Mouse (Mus musculus) cerebellum, adult 2 months (tissue): ENCODE measurements around the gene Tprg. TPM values are rescaled to one million over a fixed set of nuclear protein-coding genes. Genes with fewer than 3 reads are reported as not detected.

Experiments used
- DNase-seq, 2 experiments: peaks; one replicate each; pipeline ENCODE4 v3.0.0; 2021
- H3K27ac ChIP-seq: fragments of 200-500 bp; 2 replicates; pipeline ENCODE4 v1.5.1; 2012; ENCODE audit warnings: low read length, control low read depth, inconsistent platforms; ENCODE audit not compliant: insufficient read depth
- H3K27me3 ChIP-seq: fragments of 200-500 bp; 2 replicates; pipeline ENCODE4 v1.6.1; 2012; ENCODE audit warnings: inconsistent platforms, mild to moderate bottlenecking, low read length, moderate library complexity; ENCODE audit not compliant: control insufficient read depth, insufficient read depth
- H3K4me1 ChIP-seq: fragments of 200-500 bp; 2 replicates; pipeline ENCODE4 v1.6.1; 2011; ENCODE audit warnings: low read length; ENCODE audit not compliant: control insufficient read depth, insufficient read depth
- H3K4me3 ChIP-seq: fragments of 200-500 bp; replicated peaks from 2 replicates; pipeline ENCODE3; 2011; ENCODE audit warnings: mild to moderate bottlenecking, low read depth, low read length, control low read depth; ENCODE audit not compliant: insufficient read depth
- CTCF ChIP-seq: fragments of 200-500 bp; IDR thresholded peaks from 2 replicates; pipeline ENCODE4 v1.5.1; 2011; ENCODE audit warnings: low read depth, mild to moderate bottlenecking, control low read depth, low read length, moderate library complexity, borderline replicate concordance; ENCODE audit not compliant: insufficient read depth
- POLR2A ChIP-seq: fragments of 200-500 bp; IDR thresholded peaks from 2 replicates; pipeline ENCODE4 v1.6.1; 2011; ENCODE audit warnings: low read length, control low read depth, borderline replicate concordance; ENCODE audit not compliant: insufficient read depth
- WGBS: fragments of 180-500 bp; shearing (Covaris S2); methylation state at CpG from one replicate; pipeline ENCODE4 v1.1.7; 2018; 5-methylcytosine and 5-hydroxymethylcytosine counted together
- polyA plus RNA-seq: library from polyadenylated mRNA; depleted of rRNA; stranded (reverse); fragments of >200 nt; gene quantifications from 2 replicates; pipeline ENCODE4 v1.2.3, GENCODE M21; 2012

Gene Tprg
- polyA plus RNA-seq, 1 experiment: 0.15 TPM

GRCm38 (mm10) chr16:25385498-25386192 is 99.0 kb downstream of the Tprg start:
- Histone ChIP-seq H3K27me3 (no peaks in the 10 kb centered on the region), H3K27ac (no peak overlapping the region), H3K4me1 (no peaks in the 10 kb centered on the region), H3K4me3 (no peak overlapping the region)
- no peak for TF ChIP-seq CTCF
- no peak for TF ChIP-seq POLR2A
- 57% methylated on average over 6 of the region's 6 CpGs for WGBS
- DNase-seq: no peak

GRCm38 (mm10) chr16:25394676-25395075 is 108.1 kb downstream of the Tprg start:
- H3K27me3 ChIP-seq: no peaks in the 10 kb centered on the region
- H3K4me3 ChIP-seq: no peak overlapping the region
- DNase-seq: no peak
- no peaks in the 10 kb centered on the region for H3K4me1 ChIP-seq
- WGBS: 14% methylated on average over 1 of the region's 1 CpGs
- no peak for TF ChIP-seq POLR2A
- TF ChIP-seq CTCF: no peak
- H3K27ac ChIP-seq: no peak overlapping the region

DNA sequence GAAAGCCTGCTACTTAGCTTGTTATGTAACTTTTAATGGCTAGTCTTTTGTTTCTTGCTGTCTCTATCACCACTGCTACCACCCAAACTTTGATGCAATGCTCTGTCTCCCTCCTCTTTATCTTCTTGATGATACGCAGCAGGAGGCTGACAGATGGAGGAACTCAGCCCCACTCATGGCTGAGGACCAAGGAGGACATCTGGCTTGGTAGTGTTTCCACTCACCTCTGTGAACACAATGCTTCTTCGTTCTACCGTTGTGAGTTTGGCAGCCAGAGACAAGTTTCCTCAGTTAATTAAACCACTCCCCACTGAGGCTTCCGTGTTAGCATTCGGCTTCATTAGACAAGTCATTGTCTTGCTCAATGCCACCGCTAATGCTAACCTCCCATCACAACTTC is 117.5 kb downstream of the Tprg start:
- Histone ChIP-seq H3K4me3 (no peak overlapping the region), H3K27ac (no peak overlapping the region), H3K27me3 (no peaks in the 10 kb centered on the region), H3K4me1 (no peaks in the 10 kb centered on the region)
- peak in 1 of 2 experiments; percentile 13 for DNase-seq
- WGBS: 10% methylated on average over 6 of the region's 6 CpGs
- TF ChIP-seq POLR2A (no peak), CTCF (no peak)

DNA sequence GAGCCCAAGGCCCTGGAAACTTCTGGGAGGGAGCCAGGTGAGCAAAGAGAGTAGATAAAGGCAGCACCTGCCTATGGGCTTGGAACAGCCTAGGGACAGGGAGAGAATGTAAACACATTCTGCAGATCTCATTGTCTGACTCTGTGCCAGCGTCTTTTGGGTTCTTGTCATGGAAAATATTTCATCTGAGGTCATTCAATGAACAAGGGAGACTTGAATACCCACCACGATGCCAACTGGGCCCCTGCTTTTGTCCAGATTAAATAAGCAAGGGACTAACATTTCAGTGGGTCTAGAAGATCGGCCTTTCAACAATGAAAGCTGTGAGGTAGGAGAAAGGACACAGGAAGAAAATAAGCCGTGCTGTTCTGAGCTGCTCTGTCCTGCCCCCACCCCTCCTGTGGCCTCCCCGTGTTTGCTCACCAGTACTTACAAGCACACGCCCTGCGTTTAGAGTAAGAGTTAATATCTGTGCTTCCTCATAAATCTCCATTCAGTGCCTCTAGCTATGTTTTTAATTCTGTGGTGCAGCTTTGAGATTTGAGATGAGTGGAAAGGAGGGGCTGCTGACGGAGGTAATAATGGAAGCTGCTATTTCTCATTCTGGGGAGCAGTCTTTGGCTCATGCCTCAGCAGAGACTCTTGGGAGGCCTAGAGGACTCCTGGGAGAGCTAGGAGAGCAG is 120.7 kb downstream of the Tprg start:
- DNase-seq: no peak
- Histone ChIP-seq H3K27ac (no peak overlapping the region), H3K27me3 (no peaks in the 10 kb centered on the region), H3K4me3 (no peak overlapping the region), H3K4me1 (no peaks in the 10 kb centered on the region)
- WGBS: 16% methylated on average over 8 of the region's 8 CpGs
- TF ChIP-seq CTCF: no peak
- TF ChIP-seq POLR2A: no peak

DNA sequence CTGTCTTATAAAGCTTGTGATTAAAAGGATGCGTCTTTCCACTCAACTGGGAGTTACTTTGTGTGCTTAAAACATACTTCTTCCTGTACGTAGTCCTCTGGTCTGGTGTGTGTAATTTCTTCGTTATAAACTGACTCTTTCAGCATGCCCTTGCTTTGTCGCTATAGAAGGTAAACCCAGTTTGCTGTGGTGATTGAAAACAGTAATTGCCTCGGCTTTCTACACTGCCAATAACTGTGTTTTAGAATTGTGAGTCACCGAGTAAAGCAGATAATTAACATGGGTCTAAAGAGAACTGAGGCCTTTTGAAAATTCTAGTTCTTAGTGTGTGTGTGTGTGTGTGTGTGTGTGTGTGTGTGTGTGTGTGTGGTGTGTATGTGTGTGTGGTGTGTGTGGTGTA is 121.4 kb downstream of the Tprg start:
- no peaks in the 10 kb centered on the region for H3K27me3 ChIP-seq
- WGBS: 86% methylated on average over 6 of the region's 6 CpGs
- DNase-seq: no peak
- no peak overlapping the region for H3K27ac ChIP-seq
- no peaks in the 10 kb centered on the region for H3K4me1 ChIP-seq
- H3K4me3 ChIP-seq: no peak overlapping the region
- TF ChIP-seq POLR2A (no peak), CTCF (no peak)

DNA sequence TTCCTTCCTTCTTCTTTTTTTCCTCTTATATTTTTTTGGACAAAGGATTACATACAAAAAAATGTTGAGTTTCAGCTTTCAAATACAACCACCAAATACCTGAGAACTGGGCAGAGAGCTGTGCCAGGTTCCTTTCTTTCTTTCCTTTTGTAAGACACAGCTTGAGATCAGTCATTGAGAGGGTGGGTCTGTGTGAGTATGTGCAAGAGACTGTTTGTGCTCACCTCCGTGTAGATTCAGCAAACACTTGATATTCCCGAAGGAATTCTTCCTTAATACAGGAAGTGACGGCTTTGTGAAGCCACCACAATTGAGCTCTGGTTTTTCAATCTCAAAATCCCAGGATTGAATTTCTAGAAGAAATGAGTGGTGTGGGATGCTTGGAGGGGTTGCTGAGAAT is 124.7 kb downstream of the Tprg start:
- DNase-seq: no peak
- Histone ChIP-seq H3K4me3 (no peak overlapping the region), H3K27me3 (no peaks in the 10 kb centered on the region), H3K4me1 (no peaks in the 10 kb centered on the region), H3K27ac (no peak overlapping the region)
- no peak for TF ChIP-seq POLR2A
- no peak for TF ChIP-seq CTCF
- WGBS: 79% methylated on average over 3 of the region's 3 CpGs

- Histone ChIP-seq H3K27me3 (no peaks in the 10 kb centered on the region), H3K27ac (no peak overlapping the region), H3K4me3 (no peak overlapping the region), H3K4me1 (no peaks in the 10 kb centered on the region)
- DNase-seq: no peak
- WGBS: 69% methylated on average over 1 of the region's 1 CpGs
- no peak for TF ChIP-seq CTCF
- TF ChIP-seq POLR2A: no peak
These were observed 127.3 kb downstream of the Tprg start for GRCm38 (mm10) chr16:25413885-25414284.

DNA sequence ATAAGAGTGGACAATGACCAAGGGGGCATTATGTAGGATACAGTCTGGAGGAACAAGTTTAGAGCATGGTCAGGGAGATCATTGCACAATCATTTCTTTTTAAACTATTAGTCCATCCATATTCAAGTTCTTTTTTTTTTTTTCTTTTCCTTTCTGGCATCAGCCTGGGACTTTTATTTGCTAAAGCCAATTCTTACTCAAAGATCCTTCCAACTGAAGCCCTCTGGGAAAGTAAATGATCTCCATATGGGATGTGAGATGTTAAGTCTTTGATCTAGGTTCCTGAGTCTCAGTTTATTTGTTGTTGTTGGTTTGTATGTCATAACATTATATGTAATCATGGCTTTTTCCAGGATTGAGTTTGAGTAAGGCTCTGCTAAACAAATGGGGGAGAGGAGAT is 128.6 kb downstream of the Tprg start:
- TF ChIP-seq CTCF (no peak), POLR2A (no peak)
- Histone ChIP-seq H3K4me3 (no peak overlapping the region), H3K27ac (no peak overlapping the region), H3K27me3 (no peaks in the 10 kb centered on the region), H3K4me1 (no peaks in the 10 kb centered on the region)
- DNase-seq: no peak
